Mouse (Mus musculus) heart, adult 2 months (tissue): ENCODE measurements around the gene Olfr645. TPM values are rescaled to one million over a fixed set of nuclear protein-coding genes. Genes with fewer than 3 reads are reported as not detected.

ENCODE experiments used
- DNase-seq, 2 experiments: peaks; one replicate each; pipeline ENCODE4 v3.0.0; 2021
- H3K27ac ChIP-seq: fragments of 200-600 bp; 2 replicates; pipeline ENCODE4 v1.8.1; 2022
- H3K27me3 ChIP-seq: fragments of 200-500 bp; 2 replicates; pipeline ENCODE4 v1.6.1; 2012; ENCODE audit warnings: mild to moderate bottlenecking, low read length, inconsistent platforms, mixed read lengths; ENCODE audit not compliant: control insufficient read depth, insufficient read depth
- H3K36me3 ChIP-seq: fragments of 200-500 bp; 2 replicates; pipeline ENCODE4 v1.6.1; 2012; ENCODE audit warnings: low read length, inconsistent platforms; ENCODE audit not compliant: control insufficient read depth, insufficient read depth
- H3K4me1 ChIP-seq: fragments of 200-500 bp; 2 replicates; pipeline ENCODE4 v1.6.1; 2011; ENCODE audit warnings: low read length; ENCODE audit not compliant: control insufficient read depth, insufficient read depth
- H3K4me3 ChIP-seq: fragments of 200-600 bp; 2 replicates; pipeline ENCODE4 v1.8.1; 2022
- H3K79me2 ChIP-seq: fragments of 200-500 bp; replicated peaks from 2 replicates; pipeline ENCODE4 v1.6.1; 2012; ENCODE audit warnings: mild to moderate bottlenecking, inconsistent platforms, low read length, moderate library complexity, mixed read lengths; ENCODE audit not compliant: control insufficient read depth, insufficient read depth
- H3K9ac ChIP-seq: fragments of 200-500 bp; 2 replicates; pipeline ENCODE4 v1.6.1; 2012; ENCODE audit warnings: low read depth, mild to moderate bottlenecking, control low read depth, inconsistent platforms, low read length, mixed read lengths
- CTCF ChIP-seq: fragments of 200-600 bp; IDR thresholded peaks from 2 replicates; pipeline ENCODE4 v1.8.1; 2022; ENCODE audit warnings: antibody characterized with exemption, mild to moderate bottlenecking, moderate library complexity
- EP300 ChIP-seq: fragments of 200-500 bp; IDR thresholded peaks from 2 replicates; pipeline ENCODE4 v1.6.1; 2011; ENCODE audit warnings: low read depth, low read length, control low read depth; ENCODE audit not compliant: insufficient read depth
- POLR2A ChIP-seq: fragments of 200-500 bp; IDR thresholded peaks from 2 replicates; pipeline ENCODE4 v1.6.1; 2011; ENCODE audit warnings: mild to moderate bottlenecking, low read depth, low read length, control low read depth; ENCODE audit not compliant: insufficient read depth
- WGBS: fragments of 180-500 bp; shearing (Covaris S2); methylation state at CpG from one replicate; pipeline ENCODE4 v1.1.7; 2018; 5-methylcytosine and 5-hydroxymethylcytosine counted together
- intact Hi-C: fragments of 180-260 bp; cut with DNase I; formaldehyde crosslinking; loops from one replicate; pipeline ENCODE4 v1.15.1; 2025
- long read RNA-seq: library from polyadenylated mRNA; stranded (forward); transcript quantifications from one replicate; pipeline ENCODE4 v2.0.0, GENCODE M21; 2021
- polyA plus RNA-seq: library from polyadenylated mRNA; depleted of rRNA; stranded (reverse); fragments of >200 nt; gene quantifications from 2 replicates; pipeline ENCODE4 v1.2.3, GENCODE M21; 2012; rRNA removed
- total RNA-seq, 2 experiments: library from RNA; stranded (reverse); gene quantifications; 2 replicates each; pipeline ENCODE4 v1.2.3; 2021

Gene Olfr645
- total RNA-seq: not detected
- polyA plus RNA-seq: not detected in 2 replicates
- long read RNA-seq: 0 reads

DNA sequence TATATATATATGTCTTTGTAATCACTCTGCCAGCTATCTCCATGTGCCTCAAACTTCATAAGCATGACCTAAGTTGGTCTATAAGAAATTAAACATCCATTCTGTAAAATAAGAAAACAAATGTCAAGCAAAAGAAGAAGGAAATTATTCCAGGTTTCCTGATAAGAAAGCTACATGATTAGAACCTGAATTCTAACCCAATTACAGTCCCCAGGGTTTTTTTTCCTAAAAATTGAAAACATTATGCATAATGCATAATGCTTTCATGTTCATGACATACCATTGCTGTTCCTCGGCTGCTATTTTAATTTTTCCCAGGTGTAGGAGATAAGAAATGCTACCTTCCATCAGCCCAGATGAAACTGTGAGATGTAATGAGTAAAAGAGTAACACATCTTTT is at the start of gene Olfr645:
Olfr645 (minus strand) TSS at position 101 of the 400 bp plus-strand sequence.
- Histone ChIP-seq H3K4me3 (no peak within 1 kb of the TSS), H3K27ac (no peak within 1 kb of the TSS), H3K4me1 (no peaks in the 10 kb centered on the region), H3K79me2 (no peaks in the 10 kb centered on the region), H3K27me3 (no peaks in the 10 kb centered on the region), H3K36me3 (no peaks in the 10 kb centered on the region), H3K9ac (no peak within 1 kb of the TSS)
- 65% methylated on average over 1 of the region's 1 CpGs for WGBS
- no peak for TF ChIP-seq POLR2A
- TF ChIP-seq CTCF: no peak
- TF ChIP-seq EP300: no peak
- intact Hi-C loops: no loop called here
- no peak for DNase-seq

DNA sequence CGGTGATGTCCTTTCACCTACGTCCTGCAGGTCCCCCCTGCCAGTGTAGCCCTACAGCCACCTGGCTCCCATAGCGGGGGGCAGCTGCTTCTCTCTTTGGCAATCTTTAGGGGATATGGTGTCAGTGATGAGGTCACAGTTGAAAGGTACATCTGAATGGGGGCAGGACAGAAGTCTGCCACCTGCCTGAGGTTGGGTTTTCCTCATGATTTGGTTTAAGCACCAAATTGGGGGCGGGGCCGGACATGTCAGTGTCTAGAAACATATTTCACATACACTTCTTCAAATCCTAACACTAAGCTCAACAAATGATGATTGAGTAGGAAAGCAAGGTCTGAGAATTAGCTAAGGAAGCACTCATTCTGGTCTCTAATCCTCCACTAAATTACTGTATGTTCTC is 44.5 kb upstream of the Olfr645 start, which contains the start of gene Ubqln5:
Ubqln5 (minus strand) TSS at position 101 of the 400 bp plus-strand sequence.
- no peak for TF ChIP-seq EP300
- no peak for TF ChIP-seq CTCF
- no peak for TF ChIP-seq POLR2A
- Histone ChIP-seq H3K4me1 (no peaks in the 10 kb centered on the region), H3K27ac (no peak within 1 kb of the TSS), H3K4me3 (no peak within 1 kb of the TSS), H3K9ac (no peak within 1 kb of the TSS), H3K36me3 (no peaks in the 10 kb centered on the region), H3K79me2 (no peaks in the 10 kb centered on the region), H3K27me3 (no peaks in the 10 kb centered on the region)
- 84% methylated on average over 5 of the region's 5 CpGs for WGBS
- no peak for DNase-seq
- intact Hi-C loops: no loop called here

DNA sequence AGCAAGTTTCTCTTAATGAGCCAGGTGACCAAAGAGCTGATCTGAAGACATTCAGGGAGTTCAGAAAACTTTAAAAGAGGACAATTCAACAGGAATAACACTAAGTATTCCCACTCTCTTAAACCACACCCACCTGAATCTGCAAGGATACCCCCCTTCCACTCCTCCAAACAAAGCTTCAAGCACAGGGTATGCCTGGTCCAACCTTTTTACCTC is 19.4 kb upstream of the Olfr645 start, which contains the start of gene Olfr646:
Olfr646 (plus strand) TSS at position 117 of the 216 bp plus-strand sequence.
- H3K27me3 ChIP-seq: no peaks in the 10 kb centered on the region
- H3K4me3 ChIP-seq: no peak within 1 kb of the TSS
- intact Hi-C loops: no loop called here
- no peaks in the 10 kb centered on the region for H3K79me2 ChIP-seq
- DNase-seq: no peak
- H3K27ac ChIP-seq: no peak within 1 kb of the TSS
- no peak within 1 kb of the TSS for H3K9ac ChIP-seq
- no peaks in the 10 kb centered on the region for H3K4me1 ChIP-seq
- no peaks in the 10 kb centered on the region for H3K36me3 ChIP-seq
- TF ChIP-seq EP300 (no peak), CTCF (no peak), POLR2A (no peak)

DNA sequence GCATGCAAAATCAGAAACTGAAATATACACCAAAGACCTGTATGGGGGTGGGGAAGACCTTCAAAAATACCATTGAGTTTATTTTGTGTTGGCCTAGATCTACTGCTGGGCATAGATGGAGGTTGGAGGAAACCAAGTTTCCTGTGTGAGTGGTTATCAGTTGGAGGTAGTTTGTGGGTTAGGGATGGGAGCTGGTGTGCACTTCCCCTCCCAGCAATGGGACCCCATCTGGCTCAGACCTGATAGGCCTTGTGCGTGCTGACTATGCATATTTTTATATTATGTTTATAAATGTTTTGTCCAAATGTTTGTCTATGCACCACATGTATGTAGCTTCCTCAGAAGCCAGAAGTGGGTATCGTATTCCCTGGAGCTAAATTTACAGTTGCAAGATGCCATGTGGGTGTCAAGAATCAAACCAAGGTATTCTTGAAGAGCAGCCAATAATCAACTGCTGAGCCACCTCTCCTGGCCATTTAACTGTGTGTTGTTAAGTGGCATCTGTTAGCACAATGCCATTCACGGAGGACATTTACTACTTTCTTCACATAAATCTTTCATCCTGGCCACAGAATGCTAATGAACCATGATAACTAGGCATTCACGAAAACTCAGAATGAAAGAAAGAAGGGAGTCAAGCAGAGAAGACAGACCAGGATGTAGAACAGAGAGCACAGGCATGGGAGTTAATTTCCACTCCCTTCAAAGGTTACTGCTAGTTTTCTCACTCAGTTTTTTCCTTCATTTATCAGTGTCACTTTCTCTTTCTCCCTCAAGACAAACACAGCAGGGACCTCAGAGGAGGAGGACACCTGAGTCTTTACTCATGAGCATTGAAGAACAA is 18.9 kb upstream of the Olfr645 start:
- H3K27ac ChIP-seq: no peak overlapping the region
- H3K9ac ChIP-seq: no peak overlapping the region
- H3K27me3 ChIP-seq: no peaks in the 10 kb centered on the region
- no peaks in the 10 kb centered on the region for H3K79me2 ChIP-seq
- H3K4me3 ChIP-seq: no peak overlapping the region
- WGBS: 59% methylated on average over 4 of the region's 4 CpGs
- no peaks in the 10 kb centered on the region for H3K4me1 ChIP-seq
- intact Hi-C loops: no loop called here
- no peak for DNase-seq
- TF ChIP-seq POLR2A (no peak), CTCF (no peak), EP300 (no peak)
- no peaks in the 10 kb centered on the region for H3K36me3 ChIP-seq

DNA sequence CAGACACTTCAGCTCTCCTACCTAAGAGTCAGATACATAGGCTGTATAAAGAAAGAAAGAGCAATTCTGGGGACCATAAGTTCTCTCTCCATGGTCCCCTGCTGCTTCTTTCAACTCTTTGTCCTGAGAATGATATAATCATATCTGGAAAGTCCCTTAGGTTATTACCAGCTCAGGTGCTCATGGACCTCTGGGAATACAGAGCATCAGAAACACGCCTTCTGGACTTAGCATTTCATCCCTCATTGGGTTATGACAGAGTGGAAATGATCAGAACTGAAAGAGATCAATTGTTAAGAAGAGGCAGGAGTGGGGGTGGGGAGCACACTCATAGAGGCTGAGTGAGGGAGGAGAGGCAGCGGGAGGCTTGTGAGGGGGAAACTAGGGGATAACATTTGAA is 13.5 kb downstream of the Olfr645 start, which contains the start of gene Olfr644:
Olfr644 (minus strand) TSS at position 101 of the 400 bp plus-strand sequence.
- intact Hi-C loops: no loop called here
- TF ChIP-seq EP300 (no peak), POLR2A (no peak), CTCF (no peak)
- H3K4me3 ChIP-seq: no peak within 1 kb of the TSS
- H3K9ac ChIP-seq: no peak within 1 kb of the TSS
- DNase-seq: no peak
- no peaks in the 10 kb centered on the region for H3K27me3 ChIP-seq
- no peaks in the 10 kb centered on the region for H3K4me1 ChIP-seq
- no peak within 1 kb of the TSS for H3K27ac ChIP-seq
- WGBS: 66% methylated on average over 2 of the region's 2 CpGs
- H3K79me2 ChIP-seq: no peaks in the 10 kb centered on the region
- no peaks in the 10 kb centered on the region for H3K36me3 ChIP-seq

DNA sequence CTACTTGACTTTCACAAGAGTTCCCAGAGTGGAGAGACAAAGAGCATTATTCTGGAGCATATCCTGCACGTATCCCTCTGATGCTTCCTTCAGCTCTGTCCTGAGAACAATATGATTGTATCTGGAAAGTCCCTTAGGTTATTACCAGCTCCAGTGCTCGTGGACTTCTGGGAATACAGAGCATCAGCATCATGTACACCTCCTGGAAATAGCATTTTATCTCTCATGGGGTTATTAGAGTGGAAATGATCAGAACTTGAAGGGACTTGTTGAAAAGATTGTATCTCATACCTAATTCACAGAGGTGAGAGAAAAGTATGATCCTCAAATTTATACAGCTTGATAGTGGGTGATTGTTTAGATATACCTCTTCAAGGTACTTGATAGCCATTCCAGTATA is 23.9 kb downstream of the Olfr645 start, which contains the start of gene 4930516K23Rik:
4930516K23Rik (minus strand) TSS at position 101 of the 400 bp plus-strand sequence.
- no peaks in the 10 kb centered on the region for H3K36me3 ChIP-seq
- H3K27me3 ChIP-seq: no peaks in the 10 kb centered on the region
- no peak for DNase-seq
- H3K79me2 ChIP-seq: no peaks in the 10 kb centered on the region
- intact Hi-C loops: no loop called here
- no peak within 1 kb of the TSS for H3K27ac ChIP-seq
- no peak within 1 kb of the TSS for H3K4me3 ChIP-seq
- no peaks in the 10 kb centered on the region for H3K4me1 ChIP-seq
- no peak within 1 kb of the TSS for H3K9ac ChIP-seq
- 36% methylated on average over 2 of the region's 2 CpGs for WGBS
- TF ChIP-seq EP300: no peak
- TF ChIP-seq POLR2A: no peak
- no peak for TF ChIP-seq CTCF
